Mouse (Mus musculus) B cell, adult (primary cell): ENCODE data around the gene Ankrd10. TPM values are rescaled to one million over a fixed set of nuclear protein-coding genes. Genes with fewer than 3 reads are reported as not detected.

Experiments
- total RNA-seq: library from RNA; stranded (reverse); gene quantifications from 4 replicates; pipeline ENCODE4 v1.2.4, GENCODE M21; 2023; ENCODE audit not compliant: inconsistent age

Gene Ankrd10
- 88.6 to 100 TPM (median 95.4 TPM) in 4 replicates for total RNA-seq

GRCm38 (mm10) chr8:11635611-11636081 is at the start of gene Ankrd10:
Gene Ankrd10 (minus strand): TSS chr8:11635757.

Other genes starting within 250 kb of the Ankrd10 start
- gene Rab20, start 157.0 kb downstream of the Ankrd10 start, total RNA-seq, result 7.5 to 12.7 TPM (median 11.1 TPM) in 4 replicates
- gene Naxd, start 138.3 kb downstream of the Ankrd10 start, total RNA-seq, result 23.5 to 37.8 TPM (median 33.4 TPM) in 4 replicates
- 33.7 to 37.1 TPM (median 35.1 TPM) in 4 replicates for gene Cars2, start 85.0 kb downstream of the Ankrd10 start, total RNA-seq
- 52.6 to 72.8 TPM (median 61.3 TPM) in 4 replicates for gene Ing1, start 80.2 kb downstream of the Ankrd10 start, total RNA-seq
- not detected in 4 replicates for gene 1700016D06Rik, start 65.3 kb upstream of the Ankrd10 start, total RNA-seq
- gene Arhgef7, start 92.0 kb upstream of the Ankrd10 start, total RNA-seq, result 52.9 to 54.5 TPM (median 53.3 TPM) in 4 replicates
- gene Tex29, start 204.7 kb upstream of the Ankrd10 start, total RNA-seq, result not detected in 4 replicates